Mouse (Mus musculus) CH12.LX (cell line): ENCODE data around the gene Il1r1. TPM values are rescaled to one million over a fixed set of nuclear protein-coding genes. Genes with fewer than 3 reads are reported as not detected.
A peak's percentile ranks its signal among the peaks of the same experiment; 100 is the strongest.

ENCODE experiments used
- DNase-seq: peaks from one replicate; pipeline ENCODE4 v3.0.0-alpha.2; 2013; ENCODE audit errors: extremely low read depth
- H3K27ac ChIP-seq: 2 replicates; pipeline ENCODE4 v1.5.1; 2012; ENCODE audit warnings: low read depth, mild to moderate bottlenecking, control low read depth, moderate library complexity; ENCODE audit not compliant: insufficient read depth
- H3K27me3 ChIP-seq: replicated peaks from 2 replicates; pipeline ENCODE3; 2012; ENCODE audit warnings: inconsistent platforms
- H3K36me3 ChIP-seq, 2 experiments: replicated peaks in 1 of 2; 2 replicates each; pipeline versions ENCODE3 to v1.6.1; 2012; ENCODE audit warnings: inconsistent platforms in 1 of 2, low read length in 1 of 2, mild to moderate bottlenecking in 1 of 2, mixed read lengths in 1 of 2, moderate library complexity in 1 of 2; ENCODE audit not compliant: control insufficient read depth in 1 of 2, insufficient read depth in 1 of 2
- H3K4me1 ChIP-seq, 2 experiments: 2 replicates each; pipeline ENCODE4 v1.6.1; 2012; ENCODE audit warnings: inconsistent platforms in 1 of 2, moderate library complexity in 1 of 2; ENCODE audit not compliant: insufficient read depth in 2 of 2, control insufficient read depth in 1 of 2
- H3K4me2 ChIP-seq: 2 replicates; pipeline ENCODE4 v1.6.1; 2012; ENCODE audit warnings: low read depth, mild to moderate bottlenecking, control low read depth; ENCODE audit not compliant: poor library complexity, insufficient read depth, severe bottlenecking
- H3K4me3 ChIP-seq, 3 experiments: fragments of 150-350 bp in 1 of 3; sonication (generic) in 1 of 3; replicated peaks in 1 of 3; 2 replicates each; pipeline versions ENCODE3 to v1.5.1; 2011 to 2012; ENCODE audit warnings: low read depth in 2 of 3, low read length in 2 of 3, mild to moderate bottlenecking in 2 of 3, moderate library complexity in 2 of 3, control low read depth in 1 of 3, improper control_type of control experiment in 1 of 3, inconsistent platforms in 1 of 3, mixed read lengths in 1 of 3; ENCODE audit not compliant: poor library complexity in 1 of 3
- H3K79me2 ChIP-seq: replicated peaks from 2 replicates; pipeline ENCODE4 v1.6.1; 2012; ENCODE audit warnings: mild to moderate bottlenecking, moderate library complexity; ENCODE audit not compliant: control insufficient read depth, poor library complexity, insufficient read depth, severe bottlenecking; ENCODE audit errors: extremely low read depth
- H3K9ac ChIP-seq: 2 replicates; pipeline ENCODE4 v1.6.1; 2012; ENCODE audit warnings: low read depth, mild to moderate bottlenecking, control low read depth, moderate library complexity; ENCODE audit not compliant: insufficient read depth
- H3K9me3 ChIP-seq: replicated peaks from 2 replicates; pipeline ENCODE3; 2012; ENCODE audit warnings: low read length, inconsistent platforms, mixed read lengths
- CHD2 ChIP-seq: IDR thresholded peaks from 2 replicates; pipeline ENCODE4 v1.6.1; 2011; ENCODE audit warnings: low read length, improper control_type of control experiment
- CTCF ChIP-seq, 2 experiments: IDR thresholded peaks in 1 of 2; conservative IDR thresholded peaks in 1 of 2; 2 replicates each; pipeline ENCODE4 v1.5.1; 2011 to 2012; ENCODE audit warnings: low read depth in 2 of 2, low read length in 2 of 2, improper control_type of control experiment in 1 of 2, inconsistent platforms in 1 of 2, mild to moderate bottlenecking in 1 of 2, moderate library complexity in 1 of 2
- E2F4 ChIP-seq: IDR thresholded peaks from 2 replicates; pipeline ENCODE4 v1.6.1; 2011; ENCODE audit warnings: low read depth, low read length, improper control_type of control experiment; ENCODE audit not compliant: insufficient replicate concordance
- ELF1 ChIP-seq: IDR thresholded peaks from 2 replicates; pipeline ENCODE4 v1.6.1; 2014; ENCODE audit warnings: low read depth, mild to moderate bottlenecking, inconsistent platforms, low read length, improper control_type of control experiment
- EP300 ChIP-seq: IDR thresholded peaks from 2 replicates; pipeline ENCODE4 v1.6.1; 2011; ENCODE audit warnings: low read length, improper control_type of control experiment
- ETS1 ChIP-seq: conservative IDR thresholded peaks from 2 replicates; pipeline ENCODE4 v1.6.1; 2012; ENCODE audit warnings: low read depth, mild to moderate bottlenecking, inconsistent platforms, low read length, improper control_type of control experiment, moderate library complexity
- GABPA ChIP-seq: IDR thresholded peaks from 2 replicates; pipeline ENCODE4 v1.6.1; 2012; ENCODE audit warnings: low read depth, low read length, improper control_type of control experiment, inconsistent platforms; ENCODE audit not compliant: insufficient replicate concordance
- HCFC1 ChIP-seq: IDR thresholded peaks from 2 replicates; pipeline ENCODE4 v1.6.1; 2012; ENCODE audit warnings: low read depth, mild to moderate bottlenecking, inconsistent platforms, low read length, improper control_type of control experiment
- JUND ChIP-seq: conservative IDR thresholded peaks from 2 replicates; pipeline ENCODE4 v1.6.1; 2011; ENCODE audit warnings: low read depth, low read length, improper control_type of control experiment
- MAX ChIP-seq: IDR thresholded peaks from 2 replicates; pipeline ENCODE4 v1.6.1; 2011; ENCODE audit warnings: low read length, improper control_type of control experiment
- MEF2A ChIP-seq: IDR thresholded peaks from 2 replicates; pipeline ENCODE4 v1.6.1; 2014; ENCODE audit warnings: low read depth, mild to moderate bottlenecking, inconsistent platforms, low read length, improper control_type of control experiment, borderline replicate concordance
- MXI1 ChIP-seq: IDR thresholded peaks from 2 replicates; pipeline ENCODE4 v1.6.1; 2011; ENCODE audit warnings: mild to moderate bottlenecking, low read depth, low read length, improper control_type of control experiment
- POLR2AphosphoS2 ChIP-seq: IDR thresholded peaks from 2 replicates; pipeline ENCODE4 v1.6.1; 2011; ENCODE audit warnings: low read depth, low read length, improper control_type of control experiment
- SMC3 ChIP-seq: IDR thresholded peaks from 2 replicates; pipeline ENCODE4 v1.6.1; 2011; ENCODE audit warnings: low read depth, low read length, improper control_type of control experiment
- TCF12 ChIP-seq: IDR thresholded peaks from 2 replicates; pipeline ENCODE4 v1.6.1; 2014; ENCODE audit warnings: low read depth, mild to moderate bottlenecking, inconsistent platforms, low read length, improper control_type of control experiment
- ZC3H11A ChIP-seq: IDR thresholded peaks from 2 replicates; pipeline ENCODE4 v1.6.1; 2012; ENCODE audit warnings: low read depth, mild to moderate bottlenecking, inconsistent platforms, low read length, improper control_type of control experiment
- ZNF384 ChIP-seq: IDR thresholded peaks from 2 replicates; pipeline ENCODE4 v1.6.1; 2012; ENCODE audit warnings: low read depth, low read length, improper control_type of control experiment, inconsistent platforms
- dilution Hi-C: fragments of 300-500 bp; cut with MboI; formaldehyde crosslinking; loops from 2 replicates; pipeline ENCODE4 v1.14.3; 2020; ENCODE audit warnings: low sequenced_read_pairs; ENCODE audit not compliant: extremely low pct_unique_long_range_greater_than_20kb, extremely low pct_ligation_motif_present
- in situ Hi-C: fragments of 300-500 bp; cut with MboI; formaldehyde crosslinking; loops from 3 replicates; pipeline ENCODE4 v1.14.3; 2019; ENCODE audit warnings: low sequenced_read_pairs, low pct_ligation_motif_present, low pct_unique_long_range_greater_than_20kb, mixed read lengths
- polyA plus RNA-seq: library from polyadenylated mRNA; unstranded; fragments of >175 nt; gene quantifications from 2 replicates; pipeline ENCODE4 v1.2.1, GENCODE M21; 2012; ENCODE audit warnings: low read depth; ENCODE audit not compliant: insufficient read length
- total RNA-seq, 2 experiments: library from RNA; depleted of rRNA; stranded (reverse); fragments of 300-350 nt in 1 of 2; fragments of >200 nt in 1 of 2; gene quantifications; 2 replicates each; pipeline ENCODE4 v1.2.3; 2012 to 2014

The Il1r1 gene
- total and polyA plus RNA-seq, 3 experiments: 0.04 TPM; not detected in 2

- no peak for DNase-seq
- in situ Hi-C loops: loop anchor here (25.0 kb wide), 1 partner anchor 231 kb away; no protein-coding TSS in a partner anchor
- Histone ChIP-seq H3K9ac (no peak overlapping the region), H3K27me3 (peaks cover 41% of the 10 kb centered on the region), H3K4me1 (peaks cover 3 to 19% of the 10 kb centered on the region in 2 experiments; a peak in 2 of 4 replicates), H3K27ac (no peak overlapping the region), H3K36me3 (no peaks in the 10 kb centered on the region), H3K4me2 (no peak overlapping the region), H3K79me2 (no peaks in the 10 kb centered on the region), H3K4me3 (no peak overlapping the region)
- TF ChIP-seq ZC3H11A (no peak), CTCF (conservative IDR thresholded peaks at IDR 0.05 in 1 of 2, IDR thresholded peaks at IDR 0.05 in 1 of 2; ENCODE audit: low read depth in 2 of 2, low read length in 2 of 2) (no peak), JUND (no peak), MAX (no peak), TCF12 (no peak), SMC3 (no peak), POLR2AphosphoS2 (no peak), CHD2 (no peak), E2F4 (no peak), ELF1 (no peak), ZNF384 (no peak), MEF2A (no peak), HCFC1 (no peak), ETS1 (no peak), GABPA (no peak), EP300 (no peak)
- TF ChIP-seq, all 38 proteins: peak for 0
- H3K9me3 ChIP-seq: no peaks in the 10 kb centered on the region
- dilution Hi-C loops: no loop called here
Measured at GRCm38 (mm10) chr1:40243561-40243998, 18.7 kb downstream of the Il1r1 start.

DNA sequence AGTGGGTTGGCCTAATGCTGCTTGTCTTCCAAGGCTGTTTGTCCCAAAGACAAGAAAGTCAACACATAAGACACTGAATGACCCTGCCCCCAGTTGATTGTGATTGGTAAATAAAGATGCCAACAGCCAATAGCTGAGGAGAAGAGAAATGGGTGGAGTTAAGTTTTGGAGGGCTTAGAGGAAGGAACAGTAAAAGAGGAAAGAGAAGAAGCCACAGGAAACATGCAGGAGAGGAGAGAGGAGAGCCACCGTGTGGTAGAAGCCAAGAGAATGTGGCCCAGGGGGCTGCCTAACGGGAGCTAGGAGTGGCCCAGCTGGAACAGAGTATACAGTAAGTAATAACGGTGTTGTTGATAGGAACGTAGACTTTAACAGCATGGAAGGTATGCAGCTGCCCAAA is 25.5 kb downstream of the Il1r1 start:
- Histone ChIP-seq H3K27ac (no peak overlapping the region), H3K9ac (no peak overlapping the region), H3K4me3 (no peak overlapping the region), H3K4me1 (peaks cover 0 to 2% of the 10 kb centered on the region in 2 experiments; a peak in 1 of 4 replicates), H3K9me3 (peaks cover 3% of the 10 kb centered on the region), H3K79me2 (no peaks in the 10 kb centered on the region), H3K27me3 (peaks cover 14% of the 10 kb centered on the region), H3K4me2 (no peak overlapping the region), H3K36me3 (no peaks in the 10 kb centered on the region)
- no peak for DNase-seq
- TF ChIP-seq CTCF (conservative IDR thresholded peaks at IDR 0.05 in 1 of 2, IDR thresholded peaks at IDR 0.05 in 1 of 2; ENCODE audit: low read depth in 2 of 2, low read length in 2 of 2) (peak in 1 of 2 experiments; percentile 17; a peak in 2 of 4 replicates), MXI1 (no peak)
- in situ Hi-C loops (no loop called here), dilution Hi-C loops (no loop called here)
